Mouse (Mus musculus) layer of hippocampus, adult 11-12 months (tissue): Measurements from ENCODE around the gene App.

ENCODE experiments used
- DNase-seq: peaks from one replicate; pipeline ENCODE4 v3.0.0; 2022; ENCODE audit warnings: low spot score

App gene

GRCm38 (mm10) chr16:85150902-85151301, 22.7 kb downstream of the App start:
- DNase-seq, result no peak

DNA sequence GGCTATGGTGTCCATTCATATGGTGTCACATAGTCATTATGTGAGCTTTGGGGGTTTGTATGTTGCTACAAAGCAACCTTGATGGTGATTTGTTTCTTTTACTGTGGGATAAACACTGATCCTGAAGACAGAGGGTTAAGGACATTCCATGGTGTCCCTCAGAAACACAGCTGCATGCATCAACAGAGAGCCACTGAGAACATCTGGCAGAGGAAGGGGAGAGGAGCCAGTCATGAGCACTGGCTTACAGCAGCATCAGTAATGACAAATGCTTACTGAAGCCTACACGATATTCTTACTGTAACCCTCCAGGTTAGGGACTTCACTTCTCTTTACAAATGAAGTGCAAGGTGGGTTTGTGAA, 24.1 kb downstream of the App start:
- no peak for DNase-seq

DNA sequence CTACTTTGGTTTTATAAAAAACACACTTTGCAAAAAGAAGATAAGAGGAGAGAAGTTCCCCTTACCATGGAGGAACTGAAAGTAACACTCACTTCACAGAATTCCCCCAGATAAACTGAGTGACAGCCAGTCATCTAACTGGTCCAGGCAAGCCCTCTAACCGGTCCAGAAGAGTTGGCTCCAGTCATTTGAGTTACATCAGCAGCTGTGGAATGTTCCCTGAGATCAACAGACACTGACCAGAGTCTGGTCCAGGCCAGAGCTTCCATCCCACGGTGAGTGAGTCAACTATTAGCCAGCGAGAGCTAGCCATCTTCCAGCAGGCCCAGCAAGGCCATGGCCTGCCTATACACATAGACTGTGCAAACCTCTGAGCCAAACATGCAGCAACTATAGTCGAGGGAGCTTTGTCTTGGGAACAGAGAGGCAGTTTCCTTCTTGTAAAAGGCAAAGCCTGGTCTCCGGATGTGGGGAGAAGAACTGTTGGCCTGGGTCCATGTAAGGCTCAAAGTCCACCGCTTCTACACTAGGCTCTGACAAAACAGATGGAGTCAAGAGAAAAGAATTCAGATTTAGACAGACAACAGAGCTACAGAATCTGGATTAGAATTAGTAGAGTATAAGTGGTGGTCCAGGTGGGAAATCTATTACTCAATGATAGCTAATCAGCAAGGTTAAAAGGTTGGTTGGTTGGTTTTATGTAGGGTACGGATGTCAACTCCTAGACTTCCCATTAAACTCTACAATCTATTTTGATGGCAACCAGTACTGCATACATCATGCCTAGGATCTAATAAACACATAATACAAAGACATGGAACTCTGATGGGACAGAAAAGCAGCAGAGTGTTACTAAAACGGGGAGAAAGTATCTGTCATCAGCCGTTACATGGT, 24.7 kb downstream of the App start:
- peak; percentile 28 for DNase-seq

DNA sequence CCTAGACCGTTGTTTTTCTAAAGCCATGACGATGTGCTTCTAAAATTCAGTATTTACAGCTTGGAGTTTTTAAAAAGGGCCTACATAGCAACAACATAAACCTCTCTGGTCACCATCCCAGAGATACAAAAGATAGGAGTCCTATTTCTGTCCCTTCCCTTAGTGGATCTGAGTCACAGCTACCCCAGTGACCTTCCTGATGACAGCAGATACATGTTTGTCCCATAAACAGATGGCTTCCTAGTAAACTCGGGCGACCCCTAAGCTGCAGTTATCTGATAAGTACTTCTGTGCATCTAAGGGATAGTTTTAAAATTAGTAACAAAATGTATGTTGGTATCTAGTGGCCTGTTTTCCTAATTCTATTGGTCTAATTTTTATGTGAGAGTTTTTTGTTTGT, 26.1 kb downstream of the App start:
- DNase-seq, result no peak

DNA sequence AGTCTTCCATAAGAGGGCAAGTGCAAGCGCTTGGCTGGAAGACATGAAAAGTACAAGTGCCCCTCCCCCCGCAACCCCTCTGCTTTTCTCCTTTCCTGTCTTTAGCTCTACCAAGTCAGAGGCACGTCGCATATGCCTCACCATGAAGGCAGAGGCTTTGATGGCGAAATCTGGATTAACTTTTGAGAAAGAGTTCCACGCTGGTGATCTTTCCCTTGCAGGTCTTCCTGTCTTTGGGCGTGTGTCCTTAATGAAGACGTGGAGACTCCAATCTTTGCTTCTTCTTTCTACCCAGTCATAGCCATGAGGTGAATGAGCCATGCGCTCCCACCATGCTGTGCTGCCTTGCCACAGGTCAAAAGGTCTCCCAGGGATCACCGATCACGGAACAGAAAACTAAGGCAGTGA, 27.8 kb downstream of the App start:
- DNase-seq, result no peak

GRCm38 (mm10) chr16:85145369-85145768, 28.2 kb downstream of the App start:
- no peak for DNase-seq

DNA sequence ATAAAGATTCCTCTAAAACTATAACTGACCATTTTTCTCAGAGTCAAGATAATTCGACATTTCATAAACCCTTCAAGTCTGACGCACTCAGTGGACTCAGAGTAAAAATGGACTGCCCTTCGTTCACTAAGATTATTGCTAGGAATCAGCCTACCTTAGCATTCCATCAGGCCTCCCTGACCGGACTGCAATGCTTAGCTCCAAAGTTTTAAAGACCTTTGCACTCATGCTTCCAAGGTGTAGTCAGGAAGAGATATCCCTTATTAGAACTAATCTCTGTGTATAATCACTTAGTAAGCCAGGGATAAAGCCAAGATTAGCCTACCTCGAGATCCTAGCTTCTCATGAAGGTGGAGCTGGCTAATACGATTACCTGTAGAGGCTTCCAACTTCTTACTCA, 29.2 kb downstream of the App start:
- DNase-seq, result no peak

DNA sequence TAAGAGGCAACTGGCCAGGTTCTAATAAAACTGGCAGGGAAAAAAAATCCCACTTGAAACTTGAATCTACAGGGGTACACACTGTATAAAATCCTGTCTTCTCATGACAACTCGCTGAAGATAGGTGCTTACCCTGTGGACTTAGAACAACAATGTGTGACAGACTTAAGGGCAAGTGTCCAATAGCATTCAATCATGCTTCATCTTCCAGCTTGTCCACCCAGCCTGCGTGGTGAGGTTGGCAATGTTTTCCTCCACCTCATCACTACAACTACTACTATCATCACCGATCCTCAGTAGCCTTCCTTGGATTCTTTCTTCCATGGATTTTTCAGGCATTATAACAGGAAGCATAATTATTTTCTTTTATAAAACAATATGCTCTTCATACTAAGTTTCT, 29.7 kb downstream of the App start:
- DNase-seq, result no peak

DNA sequence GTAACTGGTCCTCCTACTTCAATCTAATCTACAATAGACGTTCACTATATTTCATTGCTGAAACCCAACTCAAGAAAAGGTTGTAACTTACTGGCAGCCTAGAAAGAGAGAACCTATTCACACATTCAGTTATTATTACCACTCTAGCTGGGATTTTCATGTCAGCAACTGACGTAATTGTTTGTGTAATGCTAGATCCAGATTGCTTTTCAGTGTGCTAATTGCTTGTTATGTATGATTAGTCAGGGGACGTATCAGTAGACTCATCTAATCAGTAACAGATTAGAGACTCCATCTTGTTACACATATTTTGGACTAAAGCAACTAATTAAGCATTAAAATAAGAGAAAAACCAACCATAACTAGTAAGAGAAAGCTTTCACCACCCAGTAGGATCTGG, 30.4 kb downstream of the App start:
- DNase-seq, result no peak

DNA sequence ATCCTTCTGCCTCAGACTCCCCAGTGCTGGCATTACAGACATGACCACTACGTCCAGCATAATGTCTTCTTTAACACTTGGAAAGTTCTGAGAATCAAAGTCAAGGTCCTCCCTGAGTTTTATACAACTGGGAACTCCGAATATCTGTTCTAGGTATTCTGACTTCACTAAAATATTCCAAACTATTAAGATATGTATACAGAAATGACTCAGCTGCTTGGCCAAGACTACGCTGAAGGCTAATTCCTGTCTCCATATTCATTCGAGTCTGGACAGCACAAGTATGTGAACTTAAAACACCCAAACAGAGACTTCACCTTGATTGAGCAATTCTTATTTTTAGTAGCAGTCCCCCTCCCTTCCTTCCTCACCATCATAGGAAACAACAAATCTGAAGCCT, 32.2 kb downstream of the App start:
- no peak for DNase-seq

DNA sequence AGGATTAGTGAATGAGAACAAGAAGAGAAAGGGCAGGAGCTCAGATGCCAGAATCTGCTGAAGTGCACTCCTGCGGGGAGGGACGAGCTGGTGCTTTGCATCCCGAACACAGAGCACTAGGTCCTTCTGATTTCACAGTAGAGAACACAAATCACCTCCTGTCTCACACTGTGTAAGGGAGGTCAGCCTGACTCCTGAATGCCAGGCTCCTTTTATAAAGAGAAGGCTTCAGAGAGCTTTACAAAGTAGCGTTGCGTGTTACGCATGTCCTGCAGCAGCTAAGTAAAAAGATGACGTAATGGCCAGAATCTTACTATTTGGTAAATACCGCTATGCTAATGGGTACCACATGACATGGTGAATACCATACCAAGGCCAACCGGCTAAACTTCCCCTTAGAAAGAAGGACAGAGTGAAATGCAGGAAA, 34.4 kb downstream of the App start:
- DNase-seq, result no peak

DNA sequence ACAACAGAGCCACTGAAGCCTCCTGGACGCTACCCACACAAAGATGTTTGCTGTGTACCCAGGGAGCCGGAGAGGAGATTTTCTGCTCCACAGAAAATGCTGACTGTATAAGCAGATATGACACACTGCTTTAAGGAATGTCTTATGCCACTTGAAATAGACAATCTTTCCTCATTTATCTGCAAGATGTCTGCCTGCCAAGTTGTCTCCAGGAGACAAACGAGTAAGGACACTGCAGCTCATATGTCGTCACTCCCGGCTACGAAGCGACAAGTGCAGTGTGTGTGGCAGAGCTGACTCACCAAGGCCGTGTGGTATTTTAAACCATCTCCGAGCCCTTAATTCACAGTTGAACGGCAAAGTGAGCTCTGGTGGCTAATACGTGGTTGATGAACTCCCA, 36.2 kb downstream of the App start:
- DNase-seq, result peak; percentile 43

DNA sequence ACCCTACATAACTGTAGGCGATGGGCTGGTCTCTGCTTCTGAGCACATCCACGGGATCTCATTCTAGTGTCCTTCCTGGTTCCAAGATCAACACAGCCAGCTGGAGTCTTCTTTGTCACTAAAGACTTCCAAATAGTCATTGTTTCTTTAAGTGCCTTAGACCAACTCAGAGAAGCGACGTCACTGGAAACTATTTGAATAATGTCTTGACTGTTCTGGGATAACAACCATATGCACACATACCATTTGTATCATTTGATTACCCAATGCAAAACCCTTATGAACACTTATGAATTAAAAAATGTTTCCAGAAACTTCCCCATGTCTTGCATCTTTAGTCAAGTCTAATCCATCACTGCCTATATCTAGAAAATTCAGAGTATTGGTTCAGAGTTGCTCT, 37.5 kb downstream of the App start:
- no peak for DNase-seq

DNA sequence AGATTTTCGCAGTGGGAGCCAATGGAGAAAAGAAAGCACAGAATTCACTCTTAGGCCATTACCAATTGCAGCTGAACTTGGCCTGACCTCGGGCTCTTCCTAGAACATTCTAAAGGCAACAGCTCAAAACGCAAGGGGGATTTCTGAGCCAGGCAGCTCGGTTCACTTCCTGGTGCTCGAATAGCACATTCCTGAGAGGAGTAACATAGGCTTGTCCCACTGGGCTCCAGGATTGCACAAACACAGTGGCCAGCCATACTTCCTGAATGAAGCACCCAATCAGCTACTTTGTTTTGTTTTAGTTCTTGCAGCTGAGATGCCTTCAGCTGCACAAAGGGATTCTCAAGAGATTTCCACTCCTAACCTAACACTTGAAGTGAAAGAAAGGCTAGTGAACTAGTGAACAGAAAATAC, 40.1 kb downstream of the App start:
- no peak for DNase-seq

DNA sequence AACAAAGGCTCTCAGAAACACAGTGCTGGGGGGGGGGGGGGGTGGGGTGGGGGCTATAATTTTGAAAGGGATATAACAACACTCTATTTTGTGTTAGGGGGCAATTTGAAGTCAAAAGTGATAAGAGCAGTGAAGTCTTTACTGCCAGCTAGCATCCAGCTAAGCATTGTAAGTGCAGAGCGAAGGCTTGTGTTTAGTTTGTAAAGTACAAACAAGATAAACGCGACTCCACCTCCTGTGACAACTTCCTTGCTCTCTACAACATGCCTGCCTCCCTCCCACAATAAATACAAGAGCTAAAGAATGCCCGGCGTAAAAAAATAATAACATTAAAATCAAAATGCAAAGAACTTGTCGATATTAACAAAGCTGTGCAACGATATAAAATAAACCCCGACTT, 40.5 kb downstream of the App start:
- DNase-seq, result no peak

DNA sequence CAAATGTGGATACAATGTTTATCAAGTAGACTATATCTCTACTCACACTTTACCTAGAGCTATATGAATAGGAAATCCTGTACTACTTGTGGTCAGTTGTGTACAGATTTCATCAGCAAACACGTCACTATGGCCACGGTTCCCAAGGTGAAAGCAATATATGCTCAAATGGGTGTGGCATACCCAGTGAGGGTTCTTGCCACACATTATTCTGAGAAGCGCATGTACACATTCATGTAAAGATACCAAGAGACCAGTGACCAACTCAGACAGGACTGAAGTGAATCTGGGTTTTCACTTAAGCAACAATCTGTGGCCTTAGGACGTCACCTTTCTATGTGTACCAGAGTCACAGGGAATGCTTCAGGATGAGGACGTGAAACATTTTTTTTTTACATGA, 41.4 kb downstream of the App start:
- DNase-seq, result no peak

- no peak for DNase-seq
These were observed 42.6 kb downstream of the App start for GRCm38 (mm10) chr16:85130861-85131556.

GRCm38 (mm10) chr16:85128693-85129657, 44.6 kb downstream of the App start:
- no peak for DNase-seq

GRCm38 (mm10) chr16:85128347-85128664, 45.3 kb downstream of the App start:
- no peak for DNase-seq

GRCm38 (mm10) chr16:85127661-85128346, 45.8 kb downstream of the App start:
- no peak for DNase-seq

DNA sequence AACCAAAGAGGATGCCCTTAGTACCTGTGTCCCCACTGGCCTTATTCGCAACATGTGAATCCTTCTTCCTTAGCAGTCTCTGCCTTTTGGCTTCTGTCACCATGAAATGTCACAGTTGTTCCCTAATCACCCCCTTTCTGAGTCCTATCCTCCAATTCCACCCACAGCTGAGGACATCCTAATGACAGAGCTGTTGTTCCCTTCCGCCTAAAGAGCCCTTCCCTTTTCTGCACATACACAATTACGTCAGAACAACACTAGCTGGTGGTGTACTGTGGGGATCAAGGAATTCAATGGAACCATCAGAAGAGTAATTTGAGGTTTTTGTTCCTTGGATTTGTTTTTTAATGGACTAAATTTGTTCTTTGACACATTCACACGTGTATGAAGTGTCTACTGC, 48.9 kb downstream of the App start:
- no peak for DNase-seq

GRCm38 (mm10) chr16:85121983-85122382, 51.6 kb downstream of the App start:
- no peak for DNase-seq
